Mouse (Mus musculus): ENCODE results near the gene Ppp2r5b. TPM values are rescaled to one million over a fixed set of nuclear protein-coding genes. Genes with fewer than 3 reads are reported as not detected.

Gene Ppp2r5b
- polyA plus RNA-seq, 1 experiment from 2014 or later = 61.2 TPM

DNA sequence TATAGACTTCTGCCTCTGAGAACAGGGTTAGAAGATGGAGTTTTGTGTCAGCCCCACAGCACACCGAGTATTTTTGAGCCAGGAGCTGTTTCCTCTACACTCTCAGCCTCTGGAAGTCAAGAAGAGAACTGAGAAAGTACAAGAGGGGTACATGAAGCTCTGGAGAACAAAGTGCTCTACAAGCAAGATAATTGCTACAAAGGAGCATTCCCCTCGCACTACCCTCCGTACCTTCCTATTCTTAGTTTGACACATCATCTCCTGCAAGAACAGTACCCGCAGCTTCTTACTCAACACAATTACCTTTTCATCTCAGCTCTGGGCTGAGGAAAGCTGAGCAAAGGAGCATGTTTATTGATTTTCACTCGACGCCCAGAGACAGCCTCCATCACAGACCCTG lies 17.1 kb downstream of the Ppp2r5b start:
- Histone ChIP-seq H3K9me3 (ENCODE audit: control insufficient read depth, low read length) (no peaks in the 10 kb centered on the region), H3K9ac (ENCODE audit: low read length) (no peak overlapping the region), H3K27ac (ENCODE audit: low read depth, low read length) (no peak overlapping the region), H3K4me2 (ENCODE audit: low read depth) (no peak overlapping the region), H3K4me3 (ENCODE audit: low read depth, low read length) (no peak overlapping the region), H3K27me3 (ENCODE audit: control insufficient read depth, insufficient read depth, low read length) (no peaks in the 10 kb centered on the region), H3K4me1 (ENCODE audit: control insufficient read depth, insufficient read depth, low read length) (no peaks in the 10 kb centered on the region), H3K36me3 (ENCODE audit: control insufficient read depth, insufficient read depth, low read length) (no peaks in the 10 kb centered on the region)
- no peak for ATAC-seq (ENCODE audit: insufficient read depth, low FRiP score, low TSS enrichment)
- WGBS = 79% methylated on average over 6 of the region's 6 CpGs
- no peak for DNase-seq (ENCODE audit: low spot score)

DNA sequence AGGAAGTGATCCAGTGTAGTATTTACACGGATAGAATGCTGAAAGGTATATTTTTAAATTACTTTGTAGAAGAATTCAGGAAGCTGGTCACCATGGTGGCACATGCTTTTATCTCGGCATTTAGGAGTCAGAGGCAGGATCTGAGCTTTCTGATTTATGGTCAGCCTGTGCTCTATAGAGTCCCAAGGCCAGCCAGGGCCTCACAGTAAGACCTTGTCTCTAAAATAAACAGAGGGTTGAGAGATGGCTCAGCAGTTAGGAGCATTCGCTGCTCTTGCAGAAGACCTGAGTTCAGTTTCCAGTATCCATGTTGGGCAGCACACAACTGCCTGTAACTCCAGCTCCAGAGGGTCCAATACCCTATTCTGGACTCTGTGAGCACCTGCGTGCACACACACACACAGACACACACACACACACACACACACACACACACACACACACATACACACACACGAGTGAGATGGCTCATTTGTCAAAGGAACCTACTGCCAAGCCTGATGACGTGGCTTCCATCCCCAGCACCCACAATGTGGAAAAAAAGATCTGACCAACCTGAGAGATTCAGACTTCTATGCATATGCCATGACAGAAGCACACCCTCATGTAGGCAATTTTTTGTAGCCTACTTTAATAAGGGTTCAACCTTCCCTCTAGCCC lies 19.5 kb downstream of the Ppp2r5b start:
- Histone ChIP-seq H3K9me3 (ENCODE audit: control insufficient read depth, low read length) (no peaks in the 10 kb centered on the region), H3K36me3 (ENCODE audit: control insufficient read depth, insufficient read depth, low read length) (no peaks in the 10 kb centered on the region), H3K4me3 (ENCODE audit: low read depth, low read length) (no peak overlapping the region), H3K4me2 (ENCODE audit: low read depth) (no peak overlapping the region), H3K4me1 (ENCODE audit: control insufficient read depth, insufficient read depth, low read length) (no peaks in the 10 kb centered on the region), H3K9ac (ENCODE audit: low read length) (no peak overlapping the region), H3K27ac (ENCODE audit: low read depth, low read length) (no peak overlapping the region), H3K27me3 (ENCODE audit: control insufficient read depth, insufficient read depth, low read length) (no peaks in the 10 kb centered on the region)
- DNase-seq (ENCODE audit: low spot score) (no peak), ATAC-seq (ENCODE audit: insufficient read depth, low FRiP score, low TSS enrichment) (no peak)
- WGBS = 76% methylated on average over 6 of the region's 6 CpGs

GRCm38 (mm10) chr19:6206716-6207115 lies 29.0 kb downstream of the Ppp2r5b start:
- ATAC-seq (ENCODE audit: insufficient read depth, low FRiP score, low TSS enrichment) (no peak), DNase-seq (ENCODE audit: low spot score) (no peak)
- Histone ChIP-seq H3K4me1 (ENCODE audit: control insufficient read depth, insufficient read depth, low read length) (no peaks in the 10 kb centered on the region), H3K4me3 (ENCODE audit: low read depth, low read length) (no peak overlapping the region), H3K27me3 (ENCODE audit: control insufficient read depth, insufficient read depth, low read length) (no peaks in the 10 kb centered on the region), H3K36me3 (ENCODE audit: control insufficient read depth, insufficient read depth, low read length) (no peaks in the 10 kb centered on the region), H3K9me3 (ENCODE audit: control insufficient read depth, low read length) (no peaks in the 10 kb centered on the region), H3K4me2 (ENCODE audit: low read depth) (no peak overlapping the region), H3K9ac (ENCODE audit: low read length) (no peak overlapping the region), H3K27ac (ENCODE audit: low read depth, low read length) (no peak overlapping the region)
- 71% methylated on average over 5 of the region's 5 CpGs for WGBS

DNA sequence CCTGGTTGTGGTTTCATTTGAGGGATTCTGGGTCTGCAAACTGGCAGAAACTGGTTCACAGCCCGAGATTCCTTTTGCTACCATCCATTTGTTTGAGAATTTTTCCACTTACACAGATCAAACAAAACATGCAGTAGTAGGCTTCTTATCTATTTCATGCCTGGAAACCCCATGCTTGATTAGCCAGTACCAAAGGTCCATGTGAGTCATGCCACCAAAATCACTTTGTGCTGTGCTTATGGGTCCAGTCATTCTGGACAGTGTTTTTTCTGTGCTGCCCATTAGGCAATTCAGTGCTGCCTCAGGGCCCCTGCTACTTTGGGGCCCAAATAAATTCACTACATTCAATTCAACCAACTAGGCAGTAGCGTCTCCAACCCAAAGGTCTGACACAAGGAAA lies 31.4 kb downstream of the Ppp2r5b start:
- Histone ChIP-seq H3K4me1 (ENCODE audit: control insufficient read depth, insufficient read depth, low read length) (no peaks in the 10 kb centered on the region), H3K4me3 (ENCODE audit: low read depth, low read length) (no peak overlapping the region), H3K9ac (ENCODE audit: low read length) (no peak overlapping the region), H3K27ac (ENCODE audit: low read depth, low read length) (no peak overlapping the region), H3K27me3 (ENCODE audit: control insufficient read depth, insufficient read depth, low read length) (no peaks in the 10 kb centered on the region), H3K9me3 (ENCODE audit: control insufficient read depth, low read length) (no peaks in the 10 kb centered on the region), H3K36me3 (ENCODE audit: control insufficient read depth, insufficient read depth, low read length) (no peaks in the 10 kb centered on the region), H3K4me2 (ENCODE audit: low read depth) (no peak overlapping the region)
- ATAC-seq (ENCODE audit: insufficient read depth, low FRiP score, low TSS enrichment) (no peak), DNase-seq (ENCODE audit: low spot score) (no peak)
- 86% methylated on average over 2 of the region's 2 CpGs for WGBS

GRCm38 (mm10) chr19:6184131-6184530 lies 51.5 kb downstream of the Ppp2r5b start, which contains the start of gene Majin:
Gene Majin (plus strand): TSS chr19:6184388.
- H3K27me3 ChIP-seq (ENCODE audit: control insufficient read depth, insufficient read depth, low read length) = no peaks in the 10 kb centered on the region
- H3K27ac ChIP-seq (ENCODE audit: low read depth, low read length) = no peak within 1 kb of the TSS
- H3K4me2 ChIP-seq (ENCODE audit: low read depth) = no peak within 1 kb of the TSS
- DNase-seq (ENCODE audit: low spot score) (no peak), ATAC-seq (ENCODE audit: insufficient read depth, low FRiP score, low TSS enrichment) (no peak)
- no peak within 1 kb of the TSS for H3K4me3 ChIP-seq (ENCODE audit: low read depth, low read length)
- no peaks in the 10 kb centered on the region for H3K9me3 ChIP-seq (ENCODE audit: control insufficient read depth, low read length)
- H3K9ac ChIP-seq (ENCODE audit: low read length) = no peak within 1 kb of the TSS
- no peaks in the 10 kb centered on the region for H3K36me3 ChIP-seq (ENCODE audit: control insufficient read depth, insufficient read depth, low read length)
- WGBS = 89% methylated on average over 23 of the region's 23 CpGs
- no peaks in the 10 kb centered on the region for H3K4me1 ChIP-seq (ENCODE audit: control insufficient read depth, insufficient read depth, low read length)

DNA sequence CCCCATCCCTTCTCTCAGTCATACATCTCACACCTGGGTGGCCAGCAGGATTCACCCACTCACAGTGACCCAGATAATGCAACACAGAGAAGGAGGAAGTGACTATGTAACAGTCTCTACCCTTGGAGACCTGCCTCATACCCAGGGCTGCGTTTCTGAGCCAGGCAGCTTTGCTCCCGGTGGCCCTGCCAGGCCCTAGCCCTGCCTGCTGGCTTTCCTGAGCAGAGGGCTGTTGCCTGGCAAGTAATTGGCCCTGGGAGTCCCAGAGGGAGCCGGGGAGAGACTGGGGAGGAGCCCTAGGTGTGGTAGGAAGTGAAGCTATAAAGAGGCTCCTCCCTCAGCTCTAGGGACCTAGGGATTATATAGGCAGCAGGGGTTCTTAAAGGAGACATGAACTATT lies 53.1 kb downstream of the Ppp2r5b start:
- Histone ChIP-seq H3K4me3 (ENCODE audit: low read depth, low read length) (no peak overlapping the region), H3K9ac (ENCODE audit: low read length) (no peak overlapping the region), H3K9me3 (ENCODE audit: control insufficient read depth, low read length) (no peaks in the 10 kb centered on the region), H3K4me2 (ENCODE audit: low read depth) (no peak overlapping the region), H3K27me3 (ENCODE audit: control insufficient read depth, insufficient read depth, low read length) (no peaks in the 10 kb centered on the region), H3K27ac (ENCODE audit: low read depth, low read length) (no peak overlapping the region), H3K36me3 (ENCODE audit: control insufficient read depth, insufficient read depth, low read length) (no peaks in the 10 kb centered on the region), H3K4me1 (ENCODE audit: control insufficient read depth, insufficient read depth, low read length) (no peaks in the 10 kb centered on the region)
- ATAC-seq (ENCODE audit: insufficient read depth, low FRiP score, low TSS enrichment) (no peak), DNase-seq (ENCODE audit: low spot score) (no peak)
- WGBS = 12% methylated on average over 3 of the region's 3 CpGs

DNA sequence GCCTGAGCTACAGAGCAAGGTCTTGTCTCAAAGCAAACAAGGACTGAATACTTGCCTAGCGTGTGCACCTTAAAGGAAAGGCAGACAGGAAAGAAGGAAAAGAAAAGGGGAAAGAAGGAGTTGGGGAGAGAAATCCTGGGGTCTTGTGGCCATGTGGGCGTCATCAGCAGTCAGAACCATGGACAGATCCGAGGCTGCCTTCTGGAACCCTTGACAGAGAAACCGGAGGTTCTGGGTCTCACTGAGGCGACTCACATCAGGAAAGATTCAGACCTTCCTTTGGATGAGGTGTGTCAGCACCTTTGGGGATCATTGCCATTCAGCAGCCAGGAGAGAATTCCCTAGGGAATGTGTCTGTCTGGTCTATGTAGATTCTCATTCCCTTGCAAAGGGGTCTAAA lies 54.0 kb downstream of the Ppp2r5b start:
- H3K27me3 ChIP-seq (ENCODE audit: control insufficient read depth, insufficient read depth, low read length) = no peaks in the 10 kb centered on the region

GRCm38 (mm10) chr19:6178775-6179174 lies 56.9 kb downstream of the Ppp2r5b start:
- Histone ChIP-seq H3K27ac (ENCODE audit: low read depth, low read length) (no peak overlapping the region), H3K4me1 (ENCODE audit: control insufficient read depth, insufficient read depth, low read length) (no peaks in the 10 kb centered on the region), H3K4me2 (ENCODE audit: low read depth) (no peak overlapping the region), H3K9me3 (ENCODE audit: control insufficient read depth, low read length) (no peaks in the 10 kb centered on the region), H3K4me3 (ENCODE audit: low read depth, low read length) (no peak overlapping the region), H3K27me3 (ENCODE audit: control insufficient read depth, insufficient read depth, low read length) (no peaks in the 10 kb centered on the region), H3K9ac (ENCODE audit: low read length) (no peak overlapping the region), H3K36me3 (ENCODE audit: control insufficient read depth, insufficient read depth, low read length) (no peaks in the 10 kb centered on the region)
- ATAC-seq (ENCODE audit: insufficient read depth, low FRiP score, low TSS enrichment) (no peak), DNase-seq (ENCODE audit: low spot score) (no peak)
- 85% methylated on average over 4 of the region's 6 CpGs for WGBS

More for the DNA sequence above, 54.0 kb downstream of the Ppp2r5b start:
- WGBS = 39% methylated on average over 5 of the region's 5 CpGs
- Histone ChIP-seq H3K27ac (ENCODE audit: low read depth, low read length) (no peak overlapping the region), H3K4me3 (ENCODE audit: low read depth, low read length) (no peak overlapping the region), H3K4me1 (ENCODE audit: control insufficient read depth, insufficient read depth, low read length) (no peaks in the 10 kb centered on the region), H3K36me3 (ENCODE audit: control insufficient read depth, insufficient read depth, low read length) (no peaks in the 10 kb centered on the region), H3K9me3 (ENCODE audit: control insufficient read depth, low read length) (no peaks in the 10 kb centered on the region), H3K9ac (ENCODE audit: low read length) (no peak overlapping the region), H3K4me2 (ENCODE audit: low read depth) (no peak overlapping the region)
- ATAC-seq (ENCODE audit: insufficient read depth, low FRiP score, low TSS enrichment) (no peak), DNase-seq (ENCODE audit: low spot score) (peak; percentile 45)
